Mouse (Mus musculus) neural tube, embryonic 15.5 days (tissue): ENCODE results near the gene Rufy4. TPM values are rescaled to one million over a fixed set of nuclear protein-coding genes. Genes with fewer than 3 reads are reported as not detected.

ENCODE experiments used
- ATAC-seq: fragments of 200-750 bp; cut with Nextera tagmentation; 2 replicates; pipeline ENCODE4 v1.8.0; 2017; ENCODE audit warnings: mild to moderate bottlenecking, moderate TSS enrichment, moderate library complexity; ENCODE audit not compliant: low FRiP score
- H3K27ac ChIP-seq: fragments of 300-500 bp; sonication (generic); replicated peaks from 2 replicates; pipeline ENCODE4 v1.5.1; 2015; ENCODE audit warnings: mild to moderate bottlenecking, inconsistent platforms
- H3K27me3 ChIP-seq: fragments of 300-500 bp; sonication (generic); replicated peaks from 2 replicates; pipeline ENCODE4 v1.6.1; 2015; ENCODE audit warnings: inconsistent platforms
- H3K36me3 ChIP-seq: fragments of 300-500 bp; sonication (generic); 2 replicates; pipeline ENCODE4 v1.6.1; 2015; ENCODE audit warnings: inconsistent platforms
- H3K4me1 ChIP-seq: fragments of 300-500 bp; sonication (generic); 2 replicates; pipeline ENCODE4 v1.6.1; 2015; ENCODE audit warnings: inconsistent platforms
- H3K4me2 ChIP-seq: fragments of 300-500 bp; sonication (generic); 2 replicates; pipeline ENCODE4 v1.6.1; 2015; ENCODE audit warnings: inconsistent platforms, mild to moderate bottlenecking, moderate library complexity
- H3K4me3 ChIP-seq: fragments of 300-500 bp; sonication (generic); replicated peaks from 2 replicates; pipeline ENCODE4 v1.5.1; 2015; ENCODE audit warnings: mild to moderate bottlenecking, inconsistent platforms
- H3K9ac ChIP-seq: fragments of 300-500 bp; sonication (generic); replicated peaks from 2 replicates; pipeline ENCODE4 v1.6.1; 2015; ENCODE audit warnings: mild to moderate bottlenecking, inconsistent platforms
- H3K9me3 ChIP-seq: fragments of 300-500 bp; sonication (generic); replicated peaks from 2 replicates; pipeline ENCODE4 v1.6.1; 2016; ENCODE audit warnings: inconsistent platforms
- WGBS: fragments of 180-500 bp; shearing (Covaris S2); methylation state at CpG from one replicate; pipeline ENCODE4 v1.1.7; 2015; ENCODE audit warnings: mixed read lengths; 5-methylcytosine and 5-hydroxymethylcytosine counted together
- polyA plus RNA-seq: library from polyadenylated mRNA; unstranded; fragments of >200 nt; fragmentation: Nextera tagmentation; extraction: Ambion mirVana; gene quantifications from 2 replicates; pipeline ENCODE4 v1.2.1, GENCODE M21; 2015

The Rufy4 gene
- polyA plus RNA-seq, 1 experiment from 2014 or later = 0.18 TPM

DNA sequence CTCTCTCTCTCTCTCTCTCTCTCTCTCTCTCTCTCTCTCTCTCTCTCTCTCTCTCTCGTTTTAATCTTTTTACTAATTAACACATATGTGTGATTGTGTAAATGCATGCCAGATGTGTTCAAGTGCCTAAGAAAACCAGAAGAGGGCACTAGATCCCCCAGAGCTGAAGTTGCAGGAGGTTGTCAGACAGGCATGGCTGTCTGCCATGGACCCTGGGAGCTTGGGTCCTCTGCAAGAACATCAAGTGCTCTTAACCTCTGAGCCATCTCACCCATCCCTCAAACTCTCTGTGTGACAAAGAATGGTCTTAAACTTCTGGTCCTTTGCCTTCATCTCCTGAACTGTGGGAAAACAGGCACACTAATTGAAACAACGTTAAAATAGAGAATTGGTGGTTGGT lies 57.7 kb downstream of the Rufy4 start:
- WGBS = 69% methylated on average over 2 of the region's 2 CpGs
- no peaks in the 10 kb centered on the region for H3K9me3 ChIP-seq

DNA sequence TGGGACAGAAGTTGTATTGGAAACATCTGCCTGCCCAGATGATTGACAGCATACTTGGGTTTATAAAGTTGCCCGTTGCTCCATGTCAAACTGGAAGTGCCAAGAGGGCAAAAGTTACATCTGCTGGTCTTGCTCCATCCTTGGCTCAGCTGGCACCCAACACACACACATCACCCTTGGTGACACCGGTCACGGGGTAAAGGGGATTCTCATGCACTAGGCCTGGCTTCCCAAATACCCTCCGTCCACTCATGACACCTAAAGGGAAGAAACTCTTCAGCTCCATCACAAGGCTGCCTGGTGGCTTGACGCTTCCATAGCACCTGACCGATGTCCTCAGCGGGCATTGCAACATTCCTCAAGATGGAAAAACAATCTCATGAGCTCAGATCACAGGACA lies 65.1 kb downstream of the Rufy4 start:
- WGBS = 97% methylated on average over 7 of the region's 7 CpGs
- H3K27ac ChIP-seq = no peak overlapping the region
- ATAC-seq = no peak
- H3K9ac ChIP-seq = no peak overlapping the region
- H3K4me1 ChIP-seq = no peaks in the 10 kb centered on the region
- H3K27me3 ChIP-seq = no peaks in the 10 kb centered on the region
- H3K36me3 ChIP-seq = no peaks in the 10 kb centered on the region
- H3K4me2 ChIP-seq = no peak overlapping the region
- H3K9me3 ChIP-seq = no peaks in the 10 kb centered on the region
- no peak overlapping the region for H3K4me3 ChIP-seq

More for the DNA sequence above, 57.7 kb downstream of the Rufy4 start:
- H3K4me2 ChIP-seq = no peak overlapping the region
- no peak for ATAC-seq
- no peak overlapping the region for H3K9ac ChIP-seq
- H3K36me3 ChIP-seq = no peaks in the 10 kb centered on the region
- no peaks in the 10 kb centered on the region for H3K4me1 ChIP-seq
- H3K4me3 ChIP-seq = no peak overlapping the region
- no peak overlapping the region for H3K27ac ChIP-seq
- H3K27me3 ChIP-seq = no peaks in the 10 kb centered on the region

DNA sequence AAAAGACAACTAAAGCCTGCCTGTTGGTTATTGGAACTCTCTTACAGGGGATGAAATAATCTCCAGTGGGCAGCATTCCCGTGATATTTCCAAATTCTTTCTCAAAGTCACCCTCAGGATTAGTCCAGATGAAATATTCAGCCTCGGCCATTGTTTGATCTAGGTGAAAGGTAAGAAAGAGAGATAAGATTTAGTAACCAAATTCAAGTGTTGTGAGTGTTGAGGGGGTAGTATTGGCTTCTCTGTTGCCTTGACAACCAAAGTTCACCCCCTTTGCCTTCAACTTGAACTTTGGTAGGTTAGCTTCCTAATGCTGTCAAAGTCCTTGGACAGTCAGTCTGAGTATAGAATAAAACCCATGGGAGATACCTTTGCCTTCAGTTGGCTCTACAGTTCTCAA lies 67.4 kb downstream of the Rufy4 start:
- H3K4me2 ChIP-seq = no peak overlapping the region
- 89% methylated on average over 2 of the region's 2 CpGs for WGBS
- ATAC-seq = no peak
- no peaks in the 10 kb centered on the region for H3K36me3 ChIP-seq
- H3K4me1 ChIP-seq = no peaks in the 10 kb centered on the region
- H3K9me3 ChIP-seq = no peaks in the 10 kb centered on the region
- H3K27me3 ChIP-seq = no peaks in the 10 kb centered on the region
- no peak overlapping the region for H3K4me3 ChIP-seq
- H3K27ac ChIP-seq = no peak overlapping the region
- H3K9ac ChIP-seq = no peak overlapping the region

DNA sequence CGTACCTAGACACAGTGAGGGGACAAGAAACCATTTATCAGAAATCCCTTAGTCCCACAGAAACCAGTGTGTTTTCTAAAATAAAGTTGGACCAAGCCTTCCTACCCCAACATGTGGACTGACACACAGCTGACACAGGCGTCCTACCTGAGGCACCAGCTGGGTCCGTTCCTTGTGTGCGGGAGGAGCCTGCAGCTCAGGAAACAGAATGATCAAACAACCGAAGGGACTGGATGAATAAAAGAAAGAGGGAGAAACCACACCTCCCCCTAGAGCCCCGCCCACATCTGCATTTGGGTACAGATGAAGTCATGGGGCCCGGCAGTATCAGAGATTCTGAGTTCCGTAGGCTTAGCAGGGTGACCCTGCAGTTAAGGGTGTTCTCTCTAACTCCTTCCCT lies 69.1 kb downstream of the Rufy4 start, which contains the start of gene Cxcr1:
Gene Cxcr1, minus strand, starts transcription at position 187 of the 400 bp plus-strand sequence.
- Histone ChIP-seq H3K4me3 (no peak within 1 kb of the TSS), H3K36me3 (no peaks in the 10 kb centered on the region), H3K27me3 (no peaks in the 10 kb centered on the region), H3K4me1 (no peaks in the 10 kb centered on the region), H3K9me3 (no peaks in the 10 kb centered on the region), H3K27ac (no peak within 1 kb of the TSS), H3K9ac (no peak within 1 kb of the TSS), H3K4me2 (no peak within 1 kb of the TSS)
- 71% methylated on average over 8 of the region's 8 CpGs for WGBS
- no peak for ATAC-seq

DNA sequence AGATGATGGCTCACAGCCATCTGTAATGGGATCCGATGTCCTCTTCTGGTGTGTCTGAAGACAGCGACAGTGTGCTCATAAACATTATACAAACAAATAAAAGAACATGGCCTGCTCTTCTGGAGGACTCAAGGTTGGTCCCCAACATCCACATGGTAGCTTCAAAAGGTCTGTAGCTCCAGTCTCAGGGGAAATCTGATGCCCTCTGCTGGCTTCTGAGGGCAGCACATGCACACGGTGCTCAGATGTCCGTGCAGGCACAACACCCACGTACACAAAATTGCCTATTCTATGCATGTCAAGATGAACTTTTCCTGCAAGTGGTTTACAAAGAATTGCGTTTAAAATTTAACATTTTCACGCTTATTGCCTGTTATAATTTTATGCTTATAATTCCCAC lies 70.6 kb downstream of the Rufy4 start:
- Histone ChIP-seq H3K9me3 (no peaks in the 10 kb centered on the region), H3K4me1 (no peaks in the 10 kb centered on the region)
- 59% methylated on average over 7 of the region's 7 CpGs for WGBS

DNA sequence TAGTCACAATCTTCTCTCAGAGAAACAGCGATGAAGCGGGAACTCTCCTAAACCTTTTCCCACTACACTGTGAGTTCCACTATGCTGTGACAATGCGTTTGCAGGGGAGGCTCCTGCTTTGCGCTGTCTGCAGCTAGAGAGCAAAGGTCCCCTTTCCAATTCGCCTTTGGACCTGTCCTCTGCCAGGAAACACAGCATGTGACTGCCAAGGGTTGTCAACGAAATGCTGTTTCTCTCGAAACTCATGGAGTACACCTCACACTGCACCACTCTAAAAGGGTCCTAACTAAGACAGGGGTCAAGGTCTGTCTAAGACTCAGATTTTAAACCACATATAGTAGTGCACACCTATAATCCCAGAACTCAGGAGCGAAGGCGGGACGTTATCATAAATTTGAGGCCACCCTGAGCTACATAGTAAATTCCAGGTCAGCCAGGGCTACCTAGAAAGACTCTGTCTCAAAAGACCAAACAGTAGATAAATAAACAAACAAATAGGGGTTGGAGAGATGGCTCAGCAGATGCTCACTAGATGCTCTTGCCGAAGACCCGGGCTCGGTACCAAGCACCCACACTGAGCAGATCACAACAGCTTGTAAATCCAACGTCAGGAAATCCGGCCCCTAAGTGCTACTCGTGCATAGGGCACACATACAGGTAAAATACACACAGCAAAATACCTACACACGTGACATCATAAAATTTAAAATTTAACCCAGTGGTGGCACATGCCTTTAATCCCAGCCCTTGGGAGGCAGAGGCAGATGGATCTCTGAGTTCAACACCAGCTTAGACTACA lies 71.5 kb downstream of the Rufy4 start:
- WGBS = 83% methylated on average over 17 of the region's 17 CpGs
- no peak for ATAC-seq

More for the DNA sequence above, 70.6 kb downstream of the Rufy4 start:
- ATAC-seq = no peak
- Histone ChIP-seq H3K4me3 (no peak overlapping the region), H3K27me3 (no peaks in the 10 kb centered on the region), H3K27ac (no peak overlapping the region), H3K4me2 (no peak overlapping the region), H3K36me3 (no peaks in the 10 kb centered on the region), H3K9ac (no peak overlapping the region)

More for the DNA sequence above, 71.5 kb downstream of the Rufy4 start:
- H3K27me3 ChIP-seq = no peaks in the 10 kb centered on the region
- H3K4me1 ChIP-seq = no peaks in the 10 kb centered on the region
- H3K27ac ChIP-seq = no peak overlapping the region
- no peaks in the 10 kb centered on the region for H3K36me3 ChIP-seq
- H3K4me3 ChIP-seq = no peak overlapping the region
- no peak overlapping the region for H3K9ac ChIP-seq
- no peak overlapping the region for H3K4me2 ChIP-seq
- H3K9me3 ChIP-seq = no peaks in the 10 kb centered on the region

Other genes starting within 250 kb of the Rufy4 start
- gene Tns1, start 1.1 kb upstream of the Rufy4 start, polyA plus RNA-seq = 13.3 and 20.6 TPM in 2 replicates
- 0.05 and 0.13 TPM in 2 replicates for gene Cxcr2, start 28.4 kb downstream of the Rufy4 start, polyA plus RNA-seq
- gene Cxcr1, start 69.1 kb downstream of the Rufy4 start, polyA plus RNA-seq = not detected in 2 replicates
- gene Arpc2, start 110.5 kb downstream of the Rufy4 start, polyA plus RNA-seq = 393 and 423 TPM in 2 replicates
- gene Gpbar1, start 153.0 kb downstream of the Rufy4 start, polyA plus RNA-seq = 0.73 TPM in 1 of 2 replicates, not detected in the other
- 209 and 236 TPM in 2 replicates for gene Aamp, start 159.2 kb downstream of the Rufy4 start, polyA plus RNA-seq
- 152 and 156 TPM in 2 replicates for gene Pnkd, start 159.4 kb downstream of the Rufy4 start, polyA plus RNA-seq
- gene Tmbim1, start 180.1 kb downstream of the Rufy4 start, polyA plus RNA-seq = 10.1 and 12.9 TPM in 2 replicates
- gene Catip, start 236.6 kb downstream of the Rufy4 start, polyA plus RNA-seq = 1.1 and 1.4 TPM in 2 replicates
- 2.3 and 3.5 TPM in 2 replicates for gene Slc11a1, start 249.7 kb downstream of the Rufy4 start, polyA plus RNA-seq